Mouse (Mus musculus): ENCODE measurements around the gene Fau. TPM values are rescaled to one million over a fixed set of nuclear protein-coding genes. Genes with fewer than 3 reads are reported as not detected.

Fau gene
- polyA plus RNA-seq, 1 experiment, result 3,884 TPM

DNA sequence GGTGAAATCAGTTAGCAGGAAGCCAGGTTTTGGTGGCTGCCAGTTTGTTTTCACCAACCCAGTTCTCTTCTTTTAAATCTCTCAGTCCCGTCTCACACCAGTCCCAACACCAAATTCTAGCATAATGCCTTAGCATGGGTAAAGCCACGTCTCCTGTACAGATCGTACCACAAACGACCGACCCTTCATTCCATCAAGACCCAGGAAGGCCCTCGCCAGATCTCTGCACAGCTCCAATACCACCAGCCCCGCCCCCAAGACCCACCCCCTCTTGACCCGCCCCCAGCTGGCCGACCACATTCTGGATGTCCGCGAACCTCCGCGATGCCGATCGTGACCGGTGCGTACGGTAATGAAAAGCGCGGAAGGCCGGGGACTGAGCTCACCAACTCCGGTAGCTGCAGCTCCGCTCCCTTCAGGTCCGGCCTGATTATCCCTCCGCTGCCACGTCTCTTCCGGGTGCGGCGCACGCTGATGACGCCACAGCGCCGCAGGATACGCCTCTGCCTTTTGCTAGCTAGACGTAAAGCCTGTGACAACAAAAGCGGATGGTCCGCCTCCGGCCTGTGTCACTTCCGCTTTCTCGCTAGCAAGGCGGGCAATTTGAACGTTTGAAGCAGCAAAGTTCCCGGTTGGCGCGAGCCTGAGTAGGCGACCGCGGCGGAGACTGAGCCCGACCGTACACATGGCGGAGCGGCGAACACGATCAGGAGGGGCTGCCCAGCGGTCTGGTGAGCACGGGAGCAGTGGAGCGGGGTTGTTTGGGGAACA lies 27.0 kb downstream of the Fau start, which contains the start of the genes Zfpl1 and Cdca5:
Gene Zfpl1 (minus strand): TSS at position 479 of the 771 bp plus-strand sequence.
Gene Cdca5 (plus strand): TSS at position 506 of the 771 bp plus-strand sequence.
- no peak for TF ChIP-seq GATA1 (IDR thresholded peaks at IDR 0.05; ENCODE audit: low read length)

DNA sequence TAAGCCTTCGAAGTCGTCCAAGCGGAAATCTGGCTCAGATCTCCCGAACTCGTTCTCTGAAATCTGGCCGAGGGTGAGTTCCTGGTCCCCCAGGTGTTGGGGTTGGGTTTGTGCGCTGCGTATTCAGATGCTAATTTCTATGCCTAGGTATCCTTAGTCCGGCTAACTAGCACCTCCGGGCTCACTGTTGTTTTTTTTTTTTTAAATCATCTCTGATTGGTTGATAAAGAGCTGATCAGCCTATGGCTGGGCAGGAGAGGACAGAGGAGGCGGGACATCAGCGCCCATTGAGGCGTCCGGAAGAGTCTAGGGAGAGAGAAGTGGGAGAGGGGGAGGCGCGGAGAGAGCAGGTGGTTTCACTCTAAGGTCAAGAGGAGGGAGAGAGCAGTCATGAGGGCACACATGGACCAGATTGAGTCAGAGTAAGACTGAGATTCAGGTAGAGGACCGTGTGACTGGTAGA lies 27.8 kb downstream of the Fau start:
- TF ChIP-seq GATA1 (IDR thresholded peaks at IDR 0.05; ENCODE audit: low read length), result no peak

DNA sequence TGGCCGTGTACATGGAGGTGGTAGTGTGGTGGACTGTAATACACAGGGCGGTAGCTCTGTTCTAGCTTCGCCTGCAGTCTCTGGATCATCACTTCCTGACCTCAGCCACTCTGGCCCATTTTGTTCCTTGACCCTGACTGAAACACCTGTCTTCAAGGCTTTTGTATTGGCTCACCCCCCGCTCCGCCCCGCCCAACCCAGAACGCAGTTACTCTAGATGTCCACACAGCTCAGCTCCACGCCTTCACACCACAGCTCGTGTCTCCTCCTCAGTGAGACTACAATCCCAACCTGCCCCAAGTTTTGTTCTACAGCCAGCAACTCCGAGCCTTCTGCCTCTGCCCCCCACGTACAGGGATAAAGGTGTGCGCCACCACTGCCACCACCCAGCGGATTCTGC lies 31.2 kb downstream of the Fau start:
- TF ChIP-seq GATA1 (IDR thresholded peaks at IDR 0.05; ENCODE audit: low read length), result no peak

DNA sequence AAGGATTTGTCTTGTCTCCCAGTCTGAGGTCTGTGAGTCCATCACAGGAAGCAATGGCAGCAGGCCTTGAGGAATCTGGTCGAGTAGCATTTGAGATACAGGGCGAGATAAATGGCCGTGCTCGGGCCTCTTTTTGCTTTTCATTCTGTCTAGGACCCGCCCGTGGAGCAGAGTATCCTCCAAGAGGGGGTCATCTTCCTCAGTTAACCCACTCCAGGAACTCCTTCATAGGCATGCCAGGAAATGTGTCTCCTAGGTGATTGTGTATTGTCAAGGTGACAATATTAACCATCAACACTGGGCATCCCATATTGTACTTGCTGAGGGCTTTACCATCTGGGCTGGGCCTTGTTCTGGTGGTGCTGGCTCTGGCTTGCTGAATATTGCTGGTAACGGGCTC lies 36.5 kb downstream of the Fau start, which contains the start of gene AC131692.1:
Gene AC131692.1 (plus strand): TSS at position 301 of the 400 bp plus-strand sequence.
- TF ChIP-seq GATA1 (IDR thresholded peaks at IDR 0.05; ENCODE audit: low read length), result no peak

DNA sequence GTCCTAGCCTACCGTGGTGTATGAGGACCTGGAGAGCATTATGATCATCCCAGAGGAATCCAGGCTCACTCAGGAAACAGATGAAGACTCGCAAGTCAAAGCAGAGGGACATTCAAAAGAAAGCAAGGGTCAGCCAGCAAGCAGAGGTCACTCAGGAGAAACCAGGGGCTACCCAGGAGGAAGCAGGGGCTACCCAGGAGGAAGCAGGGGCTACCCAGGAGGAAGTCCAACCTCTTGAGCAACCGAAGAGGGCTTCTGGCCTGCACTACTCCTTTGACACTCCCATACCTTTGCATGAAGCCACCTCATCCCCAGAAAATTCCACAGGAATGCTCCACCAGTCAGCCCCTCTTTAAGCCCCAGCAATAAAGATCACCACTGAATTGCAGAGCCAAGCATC lies 40.2 kb downstream of the Fau start:
- no peak for TF ChIP-seq GATA1 (IDR thresholded peaks at IDR 0.05; ENCODE audit: low read length)

DNA sequence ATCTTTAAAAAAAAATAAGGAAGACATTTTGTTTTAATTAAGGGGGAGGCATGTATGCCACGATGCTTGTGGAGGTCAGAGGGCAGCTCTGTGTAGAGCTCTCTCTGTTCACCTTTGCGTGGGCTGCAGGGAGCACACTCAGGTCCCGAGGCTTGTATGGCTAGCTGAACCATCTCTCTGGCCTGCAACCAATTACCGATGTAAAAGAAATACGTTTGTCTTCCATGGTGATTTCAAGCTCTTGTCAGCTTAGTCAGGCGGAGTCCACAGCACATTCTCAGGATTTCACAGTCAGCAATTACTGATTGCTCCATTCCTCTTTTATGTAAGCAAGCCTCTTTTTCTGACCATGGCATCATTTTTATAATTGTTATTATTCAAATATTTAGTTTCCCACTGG lies 43.5 kb downstream of the Fau start:
- TF ChIP-seq GATA1 (IDR thresholded peaks at IDR 0.05; ENCODE audit: low read length), result no peak

DNA sequence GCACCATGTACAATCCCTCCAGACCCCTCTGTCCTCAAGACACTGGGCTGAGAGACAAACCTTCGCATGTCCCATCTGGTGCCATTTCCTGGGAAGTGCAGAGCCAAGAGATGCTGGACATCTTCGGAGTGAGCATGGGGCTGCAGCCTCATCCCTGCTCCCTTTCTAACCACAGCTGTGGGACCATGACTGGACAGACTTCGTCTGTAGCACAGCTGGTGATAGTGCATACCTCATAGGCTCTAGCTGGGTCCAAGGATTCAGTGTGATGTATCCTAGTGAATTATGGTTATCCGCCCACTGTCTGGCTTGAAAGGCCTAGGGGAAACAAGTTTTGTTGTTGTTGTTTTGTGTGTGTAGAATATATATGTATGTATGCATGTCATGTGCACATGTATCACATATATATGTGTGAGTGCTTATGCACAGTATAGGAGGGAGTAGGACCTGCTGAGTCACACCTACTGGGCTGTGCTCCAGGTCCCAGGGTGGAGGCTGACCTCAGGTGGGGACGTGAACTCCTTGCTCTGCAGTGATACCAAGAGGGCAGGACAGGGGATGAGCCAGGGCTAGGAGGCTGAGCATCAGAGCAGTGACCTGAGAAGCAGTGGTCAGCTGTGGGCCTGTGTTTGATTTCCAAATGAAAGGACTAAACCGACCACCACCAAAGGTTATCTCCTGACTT lies 44.7 kb downstream of the Fau start:
- no peak for TF ChIP-seq GATA1 (IDR thresholded peaks at IDR 0.05; ENCODE audit: low read length)

DNA sequence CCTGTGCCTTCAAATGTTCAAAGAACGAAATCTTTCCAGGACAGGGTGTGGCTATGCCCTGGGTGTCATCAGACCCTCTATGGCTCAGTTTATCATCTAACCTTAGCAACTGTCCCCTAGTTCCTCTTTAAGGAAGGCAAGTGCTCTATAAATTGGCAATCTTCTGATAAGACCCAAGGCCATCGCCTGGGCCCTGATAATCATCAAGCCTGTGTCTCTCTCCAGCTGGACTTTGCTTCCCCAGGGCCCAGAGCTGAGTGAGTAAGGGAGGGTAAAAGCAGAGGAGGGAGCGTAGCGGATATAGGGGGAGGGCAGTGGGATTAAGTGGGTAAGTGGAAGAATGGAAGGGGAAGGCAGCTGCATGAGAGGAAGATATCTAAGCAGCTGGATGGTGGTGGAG lies 46.8 kb downstream of the Fau start:
- peak; percentile 41 for TF ChIP-seq GATA1 (IDR thresholded peaks at IDR 0.05; ENCODE audit: low read length)

DNA sequence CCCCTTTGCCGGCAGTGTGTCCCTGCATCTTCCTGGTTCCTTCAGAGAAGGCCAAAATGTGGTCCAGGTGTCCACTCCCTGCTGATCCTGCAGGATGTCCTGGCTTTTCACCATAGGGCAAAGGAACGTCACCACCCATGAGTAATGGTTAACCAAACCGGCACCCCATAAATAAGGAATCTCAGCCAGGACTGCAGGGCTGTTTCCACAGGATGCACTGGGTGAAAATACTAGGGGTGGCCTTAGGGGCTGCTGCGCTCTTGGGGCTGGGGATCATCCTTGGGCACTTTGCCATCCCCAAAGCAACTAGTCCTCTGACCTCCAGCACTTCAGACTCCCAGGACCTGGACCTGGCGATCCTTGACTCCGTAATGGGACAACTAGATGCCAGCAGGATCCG lies 47.9 kb downstream of the Fau start, which contains the start of gene Naaladl1:
Gene Naaladl1 (plus strand): TSS at position 197 of the 400 bp plus-strand sequence.
- TF ChIP-seq GATA1 (IDR thresholded peaks at IDR 0.05; ENCODE audit: low read length), result no peak

Other genes with a start within 250 kb of the Fau start
- 12.9 and 13.6 TPM in 2 replicates for gene Frmd8, start 182.6 kb upstream of the Fau start, polyA plus RNA-seq (2012)
- 0.15 and 0.64 TPM in 2 replicates for gene Slc25a45, start 180.0 kb upstream of the Fau start, polyA plus RNA-seq (2012)
- gene Tigd3, start 163.7 kb upstream of the Fau start, polyA plus RNA-seq (2012), result 0.73 and 1.3 TPM in 2 replicates
- 34.4 and 70.2 TPM in 2 replicates for gene Dpf2, start 144.8 kb upstream of the Fau start, polyA plus RNA-seq (2012)
- gene Cdc42ep2, start 133.0 kb upstream of the Fau start, polyA plus RNA-seq (2012), result 0.39 and 0.43 TPM in 2 replicates
- gene Pola2, start 93.6 kb upstream of the Fau start, polyA plus RNA-seq (2012), result 45.7 and 48.5 TPM in 2 replicates
- gene Slc22a20, start 71.7 kb upstream of the Fau start, polyA plus RNA-seq (2012), result not detected in 2 replicates
- 83.7 and 139 TPM in 2 replicates for gene Capn1, start 41.9 kb upstream of the Fau start, polyA plus RNA-seq (2012)
- 90.1 and 101 TPM in 2 replicates for gene Syvn1, start 11.3 kb upstream of the Fau start, polyA plus RNA-seq (2012)
- gene Mrpl49, start 59 bp upstream of the Fau start, polyA plus RNA-seq (2012), result 37.7 and 52.6 TPM in 2 replicates
- gene Znhit2, start 3.3 kb downstream of the Fau start, polyA plus RNA-seq (2012), result 98.9 and 102 TPM in 2 replicates
- 26.5 and 33.6 TPM in 2 replicates for gene Tm7sf2, start 10.5 kb downstream of the Fau start, polyA plus RNA-seq (2012)
- gene Vps51, start 19.4 kb downstream of the Fau start, polyA plus RNA-seq (2012), result 39.5 and 65.2 TPM in 2 replicates
- gene Tmem262, start 22.2 kb downstream of the Fau start, polyA plus RNA-seq (2012), result not detected in 2 replicates
- 0.53 and 0.67 TPM in 2 replicates for gene Gm28374, start 24.4 kb downstream of the Fau start, polyA plus RNA-seq (2012)
- 61.7 and 75.6 TPM in 2 replicates for gene Zfpl1, start 27.1 kb downstream of the Fau start, polyA plus RNA-seq (2012)
- 13.3 and 17.8 TPM in 2 replicates for gene Cdca5, start 27.1 kb downstream of the Fau start, polyA plus RNA-seq (2012)
- 3.5 and 4.9 TPM in 2 replicates for gene AC131692.1, start 36.6 kb downstream of the Fau start, polyA plus RNA-seq (2012)
- 0.38 and 0.46 TPM in 2 replicates for gene Naaladl1, start 47.9 kb downstream of the Fau start, polyA plus RNA-seq (2012)
- gene Sac3d1, start 60.8 kb downstream of the Fau start, polyA plus RNA-seq (2012), result 82.9 and 91.0 TPM in 2 replicates
- 89.0 and 122 TPM in 2 replicates for gene Snx15, start 70.5 kb downstream of the Fau start, polyA plus RNA-seq (2012)
- gene Batf2, start 83.1 kb downstream of the Fau start, polyA plus RNA-seq (2012), result not detected in 2 replicates
- gene Arl2, start 83.7 kb downstream of the Fau start, polyA plus RNA-seq (2012), result 81.6 and 111 TPM in 2 replicates
- gene Majin, start 126.5 kb downstream of the Fau start, polyA plus RNA-seq (2012), result not detected in 2 replicates
- not detected in 2 replicates for gene Gpha2, start 168.5 kb downstream of the Fau start, polyA plus RNA-seq (2012)
- gene Ppp2r5b, start 178.0 kb downstream of the Fau start, polyA plus RNA-seq (2012), result 10.7 and 14.2 TPM in 2 replicates
- gene Atg2a, start 183.8 kb downstream of the Fau start, polyA plus RNA-seq (2012), result 43.9 and 49.6 TPM in 2 replicates
- 231 and 274 TPM in 2 replicates for gene Ehd1, start 218.9 kb downstream of the Fau start, polyA plus RNA-seq (2012)
- 10.8 and 12.9 TPM in 2 replicates for gene Cdc42bpg, start 248.6 kb downstream of the Fau start, polyA plus RNA-seq (2012)